Mouse (Mus musculus): ENCODE data around the gene Gm17387.

Gm17387 gene

GRCm38 (mm10) chr7:141028831-141029230 is at the start of gene Gm17387:
TSS of gene Gm17387 (plus strand) at chr7:141029131.
- DNase-seq (ENCODE audit: low read depth, low spot score), result no peak

GRCm38 (mm10) chr7:140981704-140982103 is 47.2 kb upstream of the Gm17387 start:
- DNase-seq (ENCODE audit: low read depth, low spot score), result no peak

- DNase-seq (ENCODE audit: low read depth, low spot score), result no peak
These were observed 46.0 kb upstream of the Gm17387 start for GRCm38 (mm10) chr7:140982971-140983370.

GRCm38 (mm10) chr7:140987182-140988138 is 41.5 kb upstream of the Gm17387 start:
- DNase-seq (ENCODE audit: low read depth, low spot score), result no peak

- DNase-seq (ENCODE audit: low read depth, low spot score), result no peak
These were observed 39.9 kb upstream of the Gm17387 start for GRCm38 (mm10) chr7:140989022-140989421.

- no peak for DNase-seq (ENCODE audit: low read depth, low spot score)
These were observed 38.7 kb upstream of the Gm17387 start for GRCm38 (mm10) chr7:140990185-140990584.

- no peak for DNase-seq (ENCODE audit: low read depth, low spot score)
These were observed 38.3 kb upstream of the Gm17387 start for GRCm38 (mm10) chr7:140990622-140991021.

- peak; percentile 47 for DNase-seq (ENCODE audit: low read depth, low spot score)
These were observed 37.7 kb upstream of the Gm17387 start for GRCm38 (mm10) chr7:140991117-140991689.

- no peak for DNase-seq (ENCODE audit: low read depth, low spot score)
These were observed 31.1 kb upstream of the Gm17387 start for GRCm38 (mm10) chr7:140997817-140998216.

GRCm38 (mm10) chr7:140998853-140999700 is 29.9 kb upstream of the Gm17387 start:
- no peak for DNase-seq (ENCODE audit: low read depth, low spot score)

- peak; percentile 16 for DNase-seq (ENCODE audit: low read depth, low spot score)
These were observed 27.8 kb upstream of the Gm17387 start for GRCm38 (mm10) chr7:141000881-141001708.

- DNase-seq (ENCODE audit: low read depth, low spot score), result no peak
These were observed 25.5 kb upstream of the Gm17387 start for GRCm38 (mm10) chr7:141003248-141004010.

- DNase-seq (ENCODE audit: low read depth, low spot score), result no peak
These were observed 22.5 kb upstream of the Gm17387 start for GRCm38 (mm10) chr7:141006446-141006845.

GRCm38 (mm10) chr7:141006914-141007313 is 22.0 kb upstream of the Gm17387 start:
- DNase-seq (ENCODE audit: low read depth, low spot score), result no peak

- peak; percentile 86 for DNase-seq (ENCODE audit: low read depth, low spot score)
These were observed 20.6 kb upstream of the Gm17387 start for GRCm38 (mm10) chr7:141008312-141008761.

- peak; percentile 97 for DNase-seq (ENCODE audit: low read depth, low spot score)
These were observed 19.8 kb upstream of the Gm17387 start for GRCm38 (mm10) chr7:141008938-141009660.

GRCm38 (mm10) chr7:141009665-141010064 is 19.3 kb upstream of the Gm17387 start:
- no peak for DNase-seq (ENCODE audit: low read depth, low spot score)

- peak; percentile 75 for DNase-seq (ENCODE audit: low read depth, low spot score)
These were observed 18.3 kb upstream of the Gm17387 start, which contains the start of gene Ifitm3 for GRCm38 (mm10) chr7:141010593-141010992. TSS of gene Ifitm3 (minus strand) at chr7:141010770.

- no peak for DNase-seq (ENCODE audit: low read depth, low spot score)
These were observed 17.6 kb upstream of the Gm17387 start for GRCm38 (mm10) chr7:141011238-141011770.
